Mouse (Mus musculus) heart, postnatal 14 days (tissue): Measurements from ENCODE around the gene Cttn. TPM values are rescaled to one million over a fixed set of nuclear protein-coding genes. Genes with fewer than 3 reads are reported as not detected.
A peak's percentile ranks its signal among the peaks of the same experiment; 100 is the strongest.

ENCODE experiments used
- DNase-seq, 2 experiments: peaks; one replicate each; pipeline ENCODE4 v3.0.0; 2021 to 2022
- intact Hi-C: fragments of 180-260 bp; cut with DNase I; formaldehyde crosslinking; loops from one replicate; pipeline ENCODE4 v1.15.1; 2025
- total RNA-seq, 2 experiments: library from RNA; stranded (reverse); gene quantifications; 2 replicates each; pipeline ENCODE4 v1.2.3; 2021

The Cttn gene
- total RNA-seq, 2 experiments from 2014 or later: 46.5 to 47.0 TPM

- intact Hi-C loops: loop anchor here (10.0 kb wide), 1 partner anchor 316 kb away; no protein-coding TSS in a partner anchor
- DNase-seq: no peak
Measured at GRCm38 (mm10) chr7:144458881-144459280, 11.9 kb downstream of the Cttn start.

- intact Hi-C loops: loop anchor here (10.0 kb wide), 1 partner anchor 324 kb away; no protein-coding TSS in a partner anchor
- no peak for DNase-seq
Measured at GRCm38 (mm10) chr7:144450661-144451060, 20.1 kb downstream of the Cttn start.

- intact Hi-C loops: loop anchor here (10.0 kb wide), 1 partner anchor 325 kb away; no protein-coding TSS in a partner anchor
- DNase-seq: peak; percentile 87 to 91
Measured at GRCm38 (mm10) chr7:144449637-144450570, 20.9 kb downstream of the Cttn start.

GRCm38 (mm10) chr7:144448186-144448585, 22.6 kb downstream of the Cttn start:
- intact Hi-C loops: no loop called here
- DNase-seq: no peak

- intact Hi-C loops: no loop called here
- no peak for DNase-seq
Measured at GRCm38 (mm10) chr7:144447146-144447545, 23.7 kb downstream of the Cttn start.

GRCm38 (mm10) chr7:144444788-144445187, 26.0 kb downstream of the Cttn start:
- intact Hi-C loops: no loop called here
- DNase-seq: no peak

GRCm38 (mm10) chr7:144441976-144442375, 28.8 kb downstream of the Cttn start:
- DNase-seq: no peak
- intact Hi-C loops: no loop called here

GRCm38 (mm10) chr7:144441466-144441865, 29.3 kb downstream of the Cttn start:
- no peak for DNase-seq
- intact Hi-C loops: no loop called here

- no peak for DNase-seq
- intact Hi-C loops: no loop called here
Measured at GRCm38 (mm10) chr7:144438811-144439210, 32.0 kb downstream of the Cttn start.

- DNase-seq: no peak
- intact Hi-C loops: no loop called here
Measured at GRCm38 (mm10) chr7:144432920-144433319, 37.9 kb downstream of the Cttn start.

GRCm38 (mm10) chr7:144427460-144427859, 43.3 kb downstream of the Cttn start:
- no peak for DNase-seq
- intact Hi-C loops: loop anchor here (5.0 kb wide), 2 partner anchors 330 to 355 kb away; no protein-coding TSS in a partner anchor

- intact Hi-C loops: loop anchor here (1.0 to 5.0 kb wide), 3 partner anchors 209 to 354 kb away; no protein-coding TSS in a partner anchor
- DNase-seq: no peak
Measured at GRCm38 (mm10) chr7:144426594-144426993, 44.2 kb downstream of the Cttn start.

GRCm38 (mm10) chr7:144425953-144426352, 44.9 kb downstream of the Cttn start:
- intact Hi-C loops: loop anchor here (1.0 to 5.0 kb wide), 3 partner anchors 209 to 354 kb away; no protein-coding TSS in a partner anchor
- DNase-seq: peak; percentile 57 to 72

- intact Hi-C loops: no loop called here
- no peak for DNase-seq
Measured at GRCm38 (mm10) chr7:144421478-144421877, 49.3 kb downstream of the Cttn start.

GRCm38 (mm10) chr7:144420552-144420951, 50.3 kb downstream of the Cttn start:
- DNase-seq: no peak
- intact Hi-C loops: no loop called here

GRCm38 (mm10) chr7:144417644-144418343, 53.0 kb downstream of the Cttn start:
- intact Hi-C loops: no loop called here
- peak; percentile 9 to 24 for DNase-seq

- DNase-seq: no peak
- intact Hi-C loops: no loop called here
Measured at GRCm38 (mm10) chr7:144417234-144417633, 53.6 kb downstream of the Cttn start.

- intact Hi-C loops: no loop called here
- peak in 1 of 2 experiments; percentile 19 for DNase-seq
Measured at GRCm38 (mm10) chr7:144415795-144416194, 55.0 kb downstream of the Cttn start.

GRCm38 (mm10) chr7:144414632-144415031, 56.2 kb downstream of the Cttn start:
- DNase-seq: no peak
- intact Hi-C loops: no loop called here

- intact Hi-C loops: no loop called here
- DNase-seq: no peak
Measured at GRCm38 (mm10) chr7:144411967-144412906, 58.6 kb downstream of the Cttn start.
